Mouse (Mus musculus) embryonic facial prominence, embryonic 10.5 days (tissue): ENCODE measurements at regions not wholly inside any gene's neighbourhood (a gene's known extent, or its start where the extent isn't known, plus 50 kb on each side); places are given as distances from the start of the nearest gene placed in this dataset.

ENCODE experiments used
- DNase-seq: peaks from one replicate; pipeline ENCODE4 v3.0.0-alpha.2; 2017; ENCODE audit warnings: low spot score
- H3K27ac ChIP-seq: fragments of 300-500 bp; sonication (generic); replicated peaks from 2 replicates; pipeline ENCODE4 v1.5.1; 2016; ENCODE audit warnings: mild to moderate bottlenecking
- H3K27me3 ChIP-seq: fragments of 300-500 bp; sonication (generic); replicated peaks from 2 replicates; pipeline ENCODE4 v1.6.1; 2016; ENCODE audit warnings: low read depth, mild to moderate bottlenecking; ENCODE audit not compliant: poor library complexity, severe bottlenecking
- H3K36me3 ChIP-seq: fragments of 300-500 bp; sonication (generic); replicated peaks from 2 replicates; pipeline ENCODE4 v1.6.1; 2016; ENCODE audit warnings: mild to moderate bottlenecking, moderate library complexity
- H3K4me1 ChIP-seq: fragments of 300-500 bp; sonication (generic); 2 replicates; pipeline ENCODE4 v1.6.1; 2016
- H3K4me3 ChIP-seq: fragments of 300-500 bp; sonication (generic); 2 replicates; pipeline ENCODE4 v1.5.1; 2016; ENCODE audit warnings: mild to moderate bottlenecking, moderate library complexity
- H3K9me3 ChIP-seq: fragments of 300-500 bp; sonication (generic); 2 replicates; pipeline ENCODE4 v1.6.1; 2016; ENCODE audit warnings: mild to moderate bottlenecking
- WGBS: fragments of 180-500 bp; shearing (Covaris S2); methylation state at CpG from one replicate; pipeline ENCODE4 v1.1.7; 2016; 5-methylcytosine and 5-hydroxymethylcytosine counted together

- Histone ChIP-seq H3K27me3 (no peaks in the 10 kb centered on the region), H3K4me1 (no peaks in the 10 kb centered on the region), H3K4me3 (no peak overlapping the region), H3K9me3 (no peaks in the 10 kb centered on the region), H3K27ac (no peak overlapping the region), H3K36me3 (no peaks in the 10 kb centered on the region)
- DNase-seq = no peak
- WGBS = 83% methylated on average over 5 of the region's 5 CpGs
These were observed 712.7 kb upstream of the Cdh18 start for GRCm38 (mm10) chr15:21836110-21836509.

GRCm38 (mm10) chr15:21858540-21858939 is 690.3 kb upstream of the Cdh18 start:
- no peak for DNase-seq
- no peaks in the 10 kb centered on the region for H3K4me1 ChIP-seq
- no peaks in the 10 kb centered on the region for H3K36me3 ChIP-seq
- H3K4me3 ChIP-seq = no peak overlapping the region
- peaks cover 10% of the 10 kb centered on the region for H3K9me3 ChIP-seq
- H3K27ac ChIP-seq = no peak overlapping the region
- 87% methylated on average over 7 of the region's 7 CpGs for WGBS
- no peaks in the 10 kb centered on the region for H3K27me3 ChIP-seq

- WGBS = 29% methylated on average over 2 of the region's 2 CpGs
- Histone ChIP-seq H3K27ac (no peak overlapping the region), H3K4me3 (no peak overlapping the region), H3K9me3 (no peaks in the 10 kb centered on the region), H3K4me1 (no peaks in the 10 kb centered on the region), H3K36me3 (no peaks in the 10 kb centered on the region), H3K27me3 (no peaks in the 10 kb centered on the region)
- DNase-seq = peak; percentile 66
These were observed 663.6 kb upstream of the Cdh18 start for GRCm38 (mm10) chr15:21885181-21885580.
